Mouse (Mus musculus): ENCODE measurements around the gene Sprr2k. TPM values are rescaled to one million over a fixed set of nuclear protein-coding genes. Genes with fewer than 3 reads are reported as not detected.

Gene Sprr2k
- not detected in 2 replicates for polyA plus RNA-seq (2012; ENCODE audit: low replicate concordance)

DNA sequence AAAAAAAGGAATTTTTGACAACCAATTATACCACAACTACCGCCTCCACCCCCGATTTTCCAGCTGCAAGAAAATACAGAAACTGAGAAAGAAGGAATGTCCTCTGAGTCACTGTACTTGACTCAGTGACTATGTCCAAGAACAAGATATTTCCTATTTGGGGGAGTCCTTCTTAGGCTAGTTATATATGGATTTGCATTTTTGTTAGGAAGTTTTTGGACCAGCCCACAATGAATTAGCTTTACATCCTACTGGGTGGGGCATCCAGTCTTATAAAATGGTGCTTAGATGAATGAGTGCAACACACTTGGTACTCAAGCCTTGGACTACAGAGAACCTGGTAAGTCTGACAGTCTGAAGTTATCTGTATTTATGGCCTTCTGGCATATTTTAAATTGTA lies at the start of gene Sprr2k:
Gene Sprr2k (plus strand): TSS at position 301 of the 400 bp plus-strand sequence.

DNA sequence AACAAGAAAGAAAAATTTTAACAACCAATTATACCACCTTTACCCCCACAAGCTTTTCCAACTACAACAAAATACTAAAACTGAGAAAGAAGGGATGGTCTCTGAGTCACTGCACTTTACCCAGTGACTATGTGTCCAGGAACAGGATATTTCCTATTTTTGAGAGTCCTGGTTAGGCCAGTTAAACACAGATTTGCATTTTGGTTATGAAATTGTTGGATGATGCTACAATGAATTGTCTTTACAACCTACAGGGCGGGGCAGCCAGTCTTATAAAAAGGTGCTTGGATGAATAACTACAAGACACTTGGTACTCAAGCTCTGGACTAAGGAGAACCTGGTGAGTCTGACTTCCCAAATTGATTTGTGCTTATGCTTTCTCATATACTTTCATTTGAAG lies 47.0 kb upstream of the Sprr2k start, which contains the start of gene Sprr2h:
Gene Sprr2h (plus strand): TSS at position 301 of the 400 bp plus-strand sequence.

DNA sequence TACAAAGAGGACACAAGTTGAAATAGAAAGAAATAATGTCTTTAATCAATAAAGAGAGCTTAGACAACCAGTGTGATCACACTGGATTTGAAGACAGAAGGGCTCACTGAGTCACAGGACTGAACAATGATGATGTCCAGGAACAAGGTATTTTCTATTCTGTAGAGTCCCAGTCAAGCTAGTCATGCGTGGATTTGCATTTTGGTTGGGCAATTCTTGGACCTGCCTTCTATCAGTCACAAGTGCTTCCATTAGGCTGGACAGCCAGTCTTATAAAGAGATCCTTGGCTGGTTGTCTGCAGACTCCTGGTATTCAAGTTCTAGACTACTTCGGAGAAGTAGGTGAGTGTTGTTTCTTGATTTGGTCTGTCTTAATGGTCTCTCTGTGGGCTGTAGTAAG lies 24.7 kb upstream of the Sprr2k start, which contains the start of gene Sprr2i:
Gene Sprr2i (plus strand): TSS at position 301 of the 400 bp plus-strand sequence.

DNA sequence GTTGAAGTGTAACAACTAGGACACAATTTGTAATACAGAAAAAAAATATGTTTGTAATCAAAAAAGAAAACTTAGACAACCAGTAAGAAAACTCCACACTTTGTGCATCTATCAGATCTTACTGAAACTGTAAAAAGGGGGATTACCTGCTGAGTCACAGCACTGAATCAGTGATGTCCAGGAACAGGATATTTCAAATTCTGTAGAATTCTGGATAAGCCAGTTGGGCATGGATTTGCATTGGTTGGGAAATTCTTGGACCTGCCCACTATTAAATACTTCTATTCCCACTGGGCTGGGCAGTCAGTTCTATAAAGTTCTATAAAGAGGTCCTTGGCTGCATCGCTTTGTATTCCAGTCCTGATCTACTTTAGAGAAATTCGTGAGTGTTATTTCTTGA lies 14.6 kb upstream of the Sprr2k start, which contains the start of gene Sprr2j-ps:
Gene Sprr2j-ps (plus strand): TSS at position 301 of the 400 bp plus-strand sequence.

DNA sequence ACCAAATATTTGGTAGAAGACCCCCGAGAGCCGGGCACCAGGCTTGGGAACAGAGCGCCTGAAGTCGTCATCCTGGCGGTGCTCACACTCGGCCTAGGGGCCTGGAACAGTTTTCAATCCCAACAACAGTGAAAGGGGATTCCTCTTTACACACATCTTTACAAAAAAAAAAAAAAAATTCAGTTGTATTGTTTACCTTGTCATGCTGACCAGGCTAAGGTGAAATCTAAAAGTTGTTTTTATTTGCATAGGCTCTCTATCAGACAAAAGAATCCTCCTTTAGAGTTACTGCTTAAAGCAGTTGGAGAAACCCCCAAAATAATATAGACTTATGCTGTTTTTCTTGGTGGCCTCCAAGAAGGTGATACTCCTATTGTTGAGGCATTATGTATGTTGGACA lies 3.1 kb upstream of the Sprr2k start, which contains the start of gene Gm9774:
Gene Gm9774 (minus strand): TSS at position 101 of the 400 bp plus-strand sequence.

DNA sequence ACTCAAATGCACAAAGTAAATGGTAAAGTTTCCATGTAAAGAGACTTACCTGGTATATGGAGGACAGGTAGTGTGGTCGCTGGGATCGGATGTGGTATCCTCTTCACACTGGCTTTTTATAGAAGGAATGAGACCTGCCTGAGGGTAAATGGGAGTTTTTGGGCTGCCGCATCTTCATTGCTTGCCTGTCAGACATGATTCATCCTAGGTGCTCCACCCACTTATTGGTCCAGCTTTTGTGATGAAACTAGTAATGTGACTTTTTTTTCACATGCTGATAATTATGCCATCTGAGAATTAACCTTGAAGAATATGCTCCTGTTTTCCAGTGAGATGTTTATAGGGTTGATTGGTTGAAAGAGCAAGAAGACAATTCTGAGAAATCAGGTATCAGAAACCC lies 6.3 kb downstream of the Sprr2k start, which contains the start of gene Sprr1b:
Gene Sprr1b (minus strand): TSS at position 101 of the 400 bp plus-strand sequence.

DNA sequence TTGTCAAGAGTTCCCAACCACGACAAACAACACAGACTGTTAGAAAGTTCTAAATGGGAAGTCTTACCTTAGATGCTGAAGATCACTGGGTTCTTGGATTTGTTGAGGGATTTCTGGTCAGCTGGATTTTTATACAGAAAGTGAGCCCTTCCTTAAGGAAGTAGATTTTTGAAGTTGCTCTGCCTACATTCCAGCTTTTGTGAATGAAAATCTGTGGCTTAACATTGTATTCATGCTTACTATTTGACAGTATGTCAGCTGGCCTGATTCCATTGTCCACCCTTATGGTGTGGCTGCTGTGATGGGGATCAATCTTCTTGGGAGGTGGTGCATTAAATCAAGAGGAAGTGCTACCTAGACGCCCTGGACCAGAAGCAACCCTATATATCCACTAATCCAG lies 26.2 kb downstream of the Sprr2k start, which contains the start of gene Sprr3:
Gene Sprr3 (minus strand): TSS at position 101 of the 400 bp plus-strand sequence.

Other genes starting within 250 kb of the Sprr2k start
- not detected in 2 replicates for gene Sprr2a1, start 216.8 kb upstream of the Sprr2k start, polyA plus RNA-seq (2012; ENCODE audit: low replicate concordance)
- not detected in 2 replicates for gene Sprr2a2, start 216.7 kb upstream of the Sprr2k start, polyA plus RNA-seq (2012; ENCODE audit: low replicate concordance)
- gene Sprr2a3, start 147.2 kb upstream of the Sprr2k start, polyA plus RNA-seq (2012; ENCODE audit: low replicate concordance): not detected in 2 replicates
- not detected in 2 replicates for gene Sprr2b, start 116.0 kb upstream of the Sprr2k start, polyA plus RNA-seq (2012; ENCODE audit: low replicate concordance)
- gene Sprr2d, start 93.4 kb upstream of the Sprr2k start, polyA plus RNA-seq (2012; ENCODE audit: low replicate concordance): not detected in 2 replicates
- not detected in 2 replicates for gene Sprr2e, start 80.4 kb upstream of the Sprr2k start, polyA plus RNA-seq (2012; ENCODE audit: low replicate concordance)
- gene Sprr2f, start 67.4 kb upstream of the Sprr2k start, polyA plus RNA-seq (2012; ENCODE audit: low replicate concordance): not detected in 2 replicates
- not detected in 2 replicates for gene Sprr2h, start 46.9 kb upstream of the Sprr2k start, polyA plus RNA-seq (2012; ENCODE audit: low replicate concordance)
- gene Sprr2i, start 24.6 kb upstream of the Sprr2k start, polyA plus RNA-seq (2012; ENCODE audit: low replicate concordance): not detected in 2 replicates
- gene Sprr2j-ps, start 14.5 kb upstream of the Sprr2k start, polyA plus RNA-seq (2012; ENCODE audit: low replicate concordance): not detected in 2 replicates
- gene Gm9774, start 3.2 kb upstream of the Sprr2k start, polyA plus RNA-seq (2012; ENCODE audit: low replicate concordance): 4.6 and 11.5 TPM in 2 replicates
- gene Sprr1b, start 6.2 kb downstream of the Sprr2k start, polyA plus RNA-seq (2012; ENCODE audit: low replicate concordance): not detected in 2 replicates
- not detected in 2 replicates for gene Sprr3, start 26.1 kb downstream of the Sprr2k start, polyA plus RNA-seq (2012; ENCODE audit: low replicate concordance)
- gene Sprr1a, start 53.3 kb downstream of the Sprr2k start, polyA plus RNA-seq (2012; ENCODE audit: low replicate concordance): not detected in 2 replicates
- not detected in 2 replicates for gene Sprr4, start 67.9 kb downstream of the Sprr2k start, polyA plus RNA-seq (2012; ENCODE audit: low replicate concordance)
- not detected in 2 replicates for gene 2310046K23Rik, start 101.9 kb downstream of the Sprr2k start, polyA plus RNA-seq (2012; ENCODE audit: low replicate concordance)
- not detected in 2 replicates for gene Ivl, start 141.2 kb downstream of the Sprr2k start, polyA plus RNA-seq (2012; ENCODE audit: low replicate concordance)
- gene Smcp, start 156.4 kb downstream of the Sprr2k start, polyA plus RNA-seq (2012; ENCODE audit: low replicate concordance): not detected in 2 replicates
- gene 2210017I01Rik, start 174.9 kb downstream of the Sprr2k start, polyA plus RNA-seq (2012; ENCODE audit: low replicate concordance): not detected in 2 replicates
- not detected in 2 replicates for gene Lce6a, start 189.1 kb downstream of the Sprr2k start, polyA plus RNA-seq (2012; ENCODE audit: low replicate concordance)
- gene Lce1a1, start 215.7 kb downstream of the Sprr2k start, polyA plus RNA-seq (2012; ENCODE audit: low replicate concordance): not detected in 2 replicates
- not detected in 2 replicates for gene Lce1b, start 224.3 kb downstream of the Sprr2k start, polyA plus RNA-seq (2012; ENCODE audit: low replicate concordance)
- not detected in 2 replicates for gene Lce1a2, start 237.7 kb downstream of the Sprr2k start, polyA plus RNA-seq (2012; ENCODE audit: low replicate concordance)
- not detected in 2 replicates for gene Lce1c, start 246.7 kb downstream of the Sprr2k start, polyA plus RNA-seq (2012; ENCODE audit: low replicate concordance)

Measured in hematopoietic multipotent progenitor cell, adult 10-12 weeks (in vitro differentiated cells).